Mouse (Mus musculus) liver, embryonic 12.5 days (tissue): Measurements from ENCODE around the gene Slc15a1. TPM values are rescaled to one million over a fixed set of nuclear protein-coding genes. Genes with fewer than 3 reads are reported as not detected.

Experiments used
- ATAC-seq: fragments of 200-750 bp; cut with Nextera tagmentation; 2 replicates; pipeline ENCODE4 v1.8.0; 2017; ENCODE audit warnings: moderate number of reproducible peaks, mild to moderate bottlenecking, moderate library complexity
- H3K27ac ChIP-seq: fragments of 300-500 bp; sonication (generic); 2 replicates; pipeline ENCODE4 v1.5.1; 2016; ENCODE audit warnings: mild to moderate bottlenecking
- H3K27me3 ChIP-seq: fragments of 300-500 bp; sonication (generic); replicated peaks from 2 replicates; pipeline ENCODE4 v1.6.1; 2016; ENCODE audit warnings: mild to moderate bottlenecking, moderate library complexity
- H3K36me3 ChIP-seq: fragments of 300-500 bp; sonication (generic); 2 replicates; pipeline ENCODE4 v1.6.1; 2016; ENCODE audit warnings: mild to moderate bottlenecking, moderate library complexity
- H3K4me1 ChIP-seq: fragments of 300-500 bp; sonication (generic); 2 replicates; pipeline ENCODE4 v1.6.1; 2016
- H3K4me2 ChIP-seq: fragments of 300-500 bp; sonication (generic); 2 replicates; pipeline ENCODE4 v1.6.1; 2016; ENCODE audit warnings: mild to moderate bottlenecking, moderate library complexity
- H3K4me3 ChIP-seq: fragments of 300-500 bp; sonication (generic); 2 replicates; pipeline ENCODE4 v1.5.1; 2016; ENCODE audit warnings: mild to moderate bottlenecking, moderate library complexity
- H3K9ac ChIP-seq: fragments of 300-500 bp; sonication (generic); 2 replicates; pipeline ENCODE4 v1.6.1; 2016; ENCODE audit warnings: mild to moderate bottlenecking, moderate library complexity
- H3K9me3 ChIP-seq: fragments of 300-500 bp; sonication (generic); replicated peaks from 2 replicates; pipeline ENCODE4 v1.6.1; 2016; ENCODE audit warnings: mild to moderate bottlenecking, moderate library complexity
- WGBS: fragments of 180-500 bp; shearing (Covaris S2); methylation state at CpG from one replicate; pipeline ENCODE4 v1.1.7; 2016; ENCODE audit not compliant: insufficient replicate concordance; 5-methylcytosine and 5-hydroxymethylcytosine counted together
- polyA plus RNA-seq: library from polyadenylated mRNA; unstranded; fragments of >200 nt; fragmentation: Nextera tagmentation; extraction: Ambion mirVana; gene quantifications from 2 replicates; pipeline ENCODE4 v1.2.1, GENCODE M21; 2016

The Slc15a1 gene
- not detected in 2 replicates for polyA plus RNA-seq

DNA sequence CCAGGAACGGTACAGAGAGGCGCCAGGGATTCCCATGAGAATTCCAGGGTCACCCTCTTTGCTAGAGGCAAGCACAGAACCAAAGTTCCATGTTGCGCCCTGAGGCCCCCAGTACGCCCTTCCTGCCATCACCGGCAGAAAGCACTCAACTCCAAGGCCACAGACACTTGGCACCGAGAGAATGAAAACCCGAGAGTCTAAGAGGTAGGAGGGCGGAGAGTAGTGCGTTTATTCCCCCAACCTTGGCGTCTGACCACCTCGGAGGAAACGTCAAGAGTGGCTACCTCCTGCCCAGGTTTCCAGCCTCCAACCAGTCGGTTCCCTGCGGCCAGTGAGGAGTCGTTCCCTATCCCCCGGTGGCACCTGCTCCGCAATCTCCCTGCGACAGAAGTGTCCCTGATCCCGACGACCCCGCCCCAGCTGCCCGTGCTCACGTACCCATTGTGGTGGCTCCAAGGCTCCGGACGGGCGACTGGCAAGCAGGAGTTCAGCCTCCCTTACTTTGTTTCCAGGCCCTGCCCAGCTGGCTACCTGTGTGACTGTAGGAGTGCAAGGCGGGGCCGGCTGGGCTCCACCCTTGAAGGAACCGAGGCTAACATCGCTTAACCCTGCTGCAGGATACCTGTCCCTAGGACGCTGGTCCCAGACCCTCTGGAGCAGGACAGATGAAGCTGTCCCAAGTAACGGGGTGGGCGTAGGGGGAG, at the start of gene Slc15a1:
TSS of gene Slc15a1 (minus strand) at position 472 of the 704 bp plus-strand sequence.
- Histone ChIP-seq H3K4me1 (no peaks in the 10 kb centered on the region), H3K4me3 (no peak within 1 kb of the TSS), H3K36me3 (no peaks in the 10 kb centered on the region), H3K4me2 (peak within 1 kb of the TSS; percentile 44), H3K9me3 (no peaks in the 10 kb centered on the region), H3K9ac (no peak within 1 kb of the TSS), H3K27me3 (peaks cover 61% of the 10 kb centered on the region), H3K27ac (no peak within 1 kb of the TSS)
- 12% methylated on average over 33 of the region's 33 CpGs for WGBS
- ATAC-seq, result no peak

DNA sequence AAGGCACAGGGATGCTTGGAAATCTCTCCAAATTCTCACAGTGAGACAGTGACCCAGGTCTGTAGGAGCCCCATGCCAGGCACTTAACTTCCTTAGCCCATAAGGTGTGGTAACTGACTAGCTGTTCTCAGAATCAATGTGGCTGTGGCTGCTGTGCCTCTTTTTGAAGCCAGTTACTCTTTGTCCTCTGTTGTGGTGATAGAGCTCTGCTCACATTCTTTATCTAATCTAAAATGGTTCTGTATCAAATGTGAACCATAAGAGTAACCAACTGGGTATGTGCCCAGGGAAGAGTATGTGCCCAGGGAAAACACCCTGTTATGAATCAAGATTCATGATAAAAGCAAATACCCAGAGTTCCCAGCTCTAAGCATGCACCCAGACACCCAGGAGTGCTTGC, 48.7 kb upstream of the Slc15a1 start:
- H3K27me3 ChIP-seq, result no peaks in the 10 kb centered on the region
- ATAC-seq, result no peak
- H3K36me3 ChIP-seq, result peaks cover 3% of the 10 kb centered on the region; the same call in 1 of the 2 replicates
- H3K4me2 ChIP-seq, result no peak overlapping the region
- no peaks in the 10 kb centered on the region for H3K9me3 ChIP-seq
- no peak overlapping the region for H3K9ac ChIP-seq
- H3K27ac ChIP-seq, result no peak overlapping the region
- H3K4me1 ChIP-seq, result no peaks in the 10 kb centered on the region
- no peak overlapping the region for H3K4me3 ChIP-seq

- H3K27ac ChIP-seq, result no peak overlapping the region
- ATAC-seq, result no peak
- 60% methylated on average over 5 of the region's 5 CpGs for WGBS
- peaks cover 3% of the 10 kb centered on the region; the same call in 1 of the 2 replicates for H3K36me3 ChIP-seq
- H3K9me3 ChIP-seq, result no peaks in the 10 kb centered on the region
- no peaks in the 10 kb centered on the region for H3K27me3 ChIP-seq
- no peaks in the 10 kb centered on the region for H3K4me1 ChIP-seq
- no peak overlapping the region for H3K9ac ChIP-seq
- H3K4me3 ChIP-seq, result no peak overlapping the region
- H3K4me2 ChIP-seq, result no peak overlapping the region
These were observed 47.5 kb upstream of the Slc15a1 start for GRCm38 (mm10) chr14:121552586-121552985.

- WGBS, result 59% methylated on average over 6 of the region's 6 CpGs
These were observed 44.8 kb upstream of the Slc15a1 start for GRCm38 (mm10) chr14:121549834-121550233.

GRCm38 (mm10) chr14:121547745-121548144, 42.7 kb upstream of the Slc15a1 start:
- H3K36me3 ChIP-seq, result no peaks in the 10 kb centered on the region
- ATAC-seq, result no peak
- no peaks in the 10 kb centered on the region for H3K27me3 ChIP-seq
- no peak overlapping the region for H3K9ac ChIP-seq
- no peaks in the 10 kb centered on the region for H3K4me1 ChIP-seq
- WGBS, result 68% methylated on average over 7 of the region's 7 CpGs
- no peak overlapping the region for H3K27ac ChIP-seq
- no peak overlapping the region for H3K4me3 ChIP-seq
- H3K4me2 ChIP-seq, result no peak overlapping the region
- H3K9me3 ChIP-seq, result no peaks in the 10 kb centered on the region

More at GRCm38 (mm10) chr14:121549834-121550233, 44.8 kb upstream of the Slc15a1 start:
- ATAC-seq, result no peak
- Histone ChIP-seq H3K36me3 (peaks cover under 1% of the 10 kb centered on the region; the same call in 1 of the 2 replicates), H3K27me3 (no peaks in the 10 kb centered on the region), H3K9me3 (no peaks in the 10 kb centered on the region), H3K4me1 (no peaks in the 10 kb centered on the region), H3K4me2 (no peak overlapping the region), H3K4me3 (no peak overlapping the region), H3K9ac (no peak overlapping the region), H3K27ac (no peak overlapping the region)

DNA sequence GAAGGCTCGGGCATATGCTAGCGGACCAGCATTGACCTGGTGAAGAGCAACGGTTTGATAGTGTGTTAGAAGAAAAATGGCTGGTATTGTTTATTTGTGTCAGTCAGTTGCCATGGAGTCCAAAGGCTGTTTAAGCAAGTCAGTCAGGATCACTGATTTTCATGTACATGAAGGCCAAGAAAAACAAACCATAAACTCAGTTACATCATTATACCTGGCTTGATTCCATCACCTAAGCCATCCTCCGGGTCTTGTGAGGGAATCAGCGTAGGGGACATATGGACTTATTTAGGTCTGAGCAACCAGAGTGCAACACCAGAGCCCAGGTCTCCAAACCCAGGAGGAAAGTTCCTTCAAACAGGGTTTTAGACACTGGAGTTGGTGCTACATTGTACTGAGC, 41.6 kb upstream of the Slc15a1 start:
- Histone ChIP-seq H3K9ac (no peak overlapping the region), H3K4me1 (no peaks in the 10 kb centered on the region)

GRCm38 (mm10) chr14:121545551-121546331, 40.7 kb upstream of the Slc15a1 start:
- Histone ChIP-seq H3K9ac (no peak overlapping the region), H3K4me1 (no peaks in the 10 kb centered on the region), H3K4me3 (no peak overlapping the region), H3K9me3 (no peaks in the 10 kb centered on the region), H3K36me3 (no peaks in the 10 kb centered on the region), H3K4me2 (no peak overlapping the region), H3K27me3 (no peaks in the 10 kb centered on the region), H3K27ac (no peak overlapping the region)
- no peak for ATAC-seq
- WGBS, result 64% methylated on average over 14 of the region's 14 CpGs

More for the DNA sequence above, 41.6 kb upstream of the Slc15a1 start:
- no peak for ATAC-seq
- H3K27me3 ChIP-seq, result no peaks in the 10 kb centered on the region
- H3K36me3 ChIP-seq, result no peaks in the 10 kb centered on the region
- WGBS, result 77% methylated on average over 5 of the region's 5 CpGs
- H3K27ac ChIP-seq, result no peak overlapping the region
- no peak overlapping the region for H3K4me2 ChIP-seq
- no peaks in the 10 kb centered on the region for H3K9me3 ChIP-seq
- H3K4me3 ChIP-seq, result no peak overlapping the region

DNA sequence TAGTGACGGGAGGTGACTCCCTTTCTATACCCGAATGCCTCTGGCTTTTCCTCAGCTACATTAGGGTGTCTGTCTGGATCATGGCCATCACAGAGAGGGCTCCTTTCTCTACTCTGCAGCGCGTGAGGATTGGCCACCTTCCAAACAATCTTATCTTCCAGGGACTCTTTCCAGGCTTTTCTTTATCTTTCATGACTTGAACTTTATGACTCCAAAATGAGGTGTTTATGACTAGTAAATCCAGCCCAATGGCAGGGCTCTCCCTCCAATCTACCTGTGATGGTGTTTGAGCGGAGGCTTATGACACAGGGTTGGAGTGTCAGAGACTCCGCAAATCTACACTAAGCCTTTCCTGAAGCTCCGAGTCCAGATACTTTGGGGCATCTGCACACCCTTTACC, 36.2 kb upstream of the Slc15a1 start:
- Histone ChIP-seq H3K4me1 (no peaks in the 10 kb centered on the region), H3K9ac (no peak overlapping the region), H3K36me3 (no peaks in the 10 kb centered on the region), H3K9me3 (no peaks in the 10 kb centered on the region), H3K27ac (no peak overlapping the region), H3K4me2 (no peak overlapping the region), H3K4me3 (no peak overlapping the region), H3K27me3 (no peaks in the 10 kb centered on the region)
- no peak for ATAC-seq
- 70% methylated on average over 7 of the region's 7 CpGs for WGBS

- H3K9me3 ChIP-seq, result no peaks in the 10 kb centered on the region
- ATAC-seq, result no peak
- 58% methylated on average over 3 of the region's 3 CpGs for WGBS
- no peak overlapping the region for H3K27ac ChIP-seq
- no peak overlapping the region for H3K4me3 ChIP-seq
- H3K9ac ChIP-seq, result no peak overlapping the region
- H3K4me2 ChIP-seq, result no peak overlapping the region
- H3K27me3 ChIP-seq, result no peaks in the 10 kb centered on the region
- no peaks in the 10 kb centered on the region for H3K4me1 ChIP-seq
- H3K36me3 ChIP-seq, result no peaks in the 10 kb centered on the region
These were observed 29.4 kb upstream of the Slc15a1 start for GRCm38 (mm10) chr14:121534501-121534900.

DNA sequence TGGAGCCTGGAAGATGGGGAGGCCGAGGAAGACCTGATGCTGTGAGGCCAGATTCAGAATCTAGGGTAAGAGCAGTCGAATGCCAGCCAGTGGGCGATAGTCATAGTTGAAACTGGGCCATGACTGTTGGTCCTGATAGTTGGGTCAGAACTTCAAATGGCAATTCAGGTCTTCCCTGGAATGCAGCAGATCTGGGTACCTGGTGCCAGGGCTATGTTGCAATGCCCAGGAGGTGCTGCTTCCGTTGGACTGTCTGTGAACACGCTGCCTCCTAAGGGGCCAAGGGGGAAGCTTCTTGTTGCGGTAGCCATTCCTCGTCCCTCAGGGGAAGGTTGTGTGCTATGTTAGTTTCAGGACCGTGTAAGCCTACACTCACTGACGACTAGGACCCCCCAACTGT, 25.8 kb upstream of the Slc15a1 start:
- WGBS, result 70% methylated on average over 9 of the region's 9 CpGs
- ATAC-seq, result no peak
- H3K4me2 ChIP-seq, result no peak overlapping the region
- H3K4me1 ChIP-seq, result no peaks in the 10 kb centered on the region
- H3K4me3 ChIP-seq, result no peak overlapping the region
- no peak overlapping the region for H3K27ac ChIP-seq
- no peaks in the 10 kb centered on the region for H3K9me3 ChIP-seq
- no peak overlapping the region for H3K9ac ChIP-seq
- no peaks in the 10 kb centered on the region for H3K36me3 ChIP-seq
- H3K27me3 ChIP-seq, result no peaks in the 10 kb centered on the region

- ATAC-seq, result no peak
These were observed 22.8 kb upstream of the Slc15a1 start for GRCm38 (mm10) chr14:121527883-121528282.

GRCm38 (mm10) chr14:121527201-121527600, 22.1 kb upstream of the Slc15a1 start:
- Histone ChIP-seq H3K4me3 (no peak overlapping the region), H3K36me3 (no peaks in the 10 kb centered on the region), H3K27me3 (no peaks in the 10 kb centered on the region), H3K4me1 (no peaks in the 10 kb centered on the region), H3K27ac (no peak overlapping the region), H3K9me3 (no peaks in the 10 kb centered on the region), H3K9ac (no peak overlapping the region), H3K4me2 (no peak overlapping the region)
- WGBS, result 29% methylated on average over 1 of the region's 1 CpGs
- no peak for ATAC-seq

More at GRCm38 (mm10) chr14:121527883-121528282, 22.8 kb upstream of the Slc15a1 start:
- Histone ChIP-seq H3K27me3 (no peaks in the 10 kb centered on the region), H3K9ac (no peak overlapping the region), H3K9me3 (no peaks in the 10 kb centered on the region), H3K36me3 (no peaks in the 10 kb centered on the region), H3K4me2 (no peak overlapping the region), H3K4me3 (no peak overlapping the region), H3K27ac (no peak overlapping the region), H3K4me1 (no peaks in the 10 kb centered on the region)
- 69% methylated on average over 3 of the region's 3 CpGs for WGBS
